Mouse (Mus musculus) thymus, postnatal 4 days (tissue): ENCODE measurements around the gene Mpzl2.

Experiments used
- DNase-seq: peaks from one replicate; pipeline ENCODE4 v3.0.0; 2021

Mpzl2 gene

GRCm38 (mm10) chr9:45039499-45039898, at the start of gene Mpzl2:
Gene Mpzl2 (plus strand): TSS chr9:45039799.
- DNase-seq: no peak

GRCm38 (mm10) chr9:44991821-44992220, 47.8 kb upstream of the Mpzl2 start:
- peak; percentile 12 for DNase-seq

GRCm38 (mm10) chr9:44992271-44992670, 47.3 kb upstream of the Mpzl2 start:
- no peak for DNase-seq

DNA sequence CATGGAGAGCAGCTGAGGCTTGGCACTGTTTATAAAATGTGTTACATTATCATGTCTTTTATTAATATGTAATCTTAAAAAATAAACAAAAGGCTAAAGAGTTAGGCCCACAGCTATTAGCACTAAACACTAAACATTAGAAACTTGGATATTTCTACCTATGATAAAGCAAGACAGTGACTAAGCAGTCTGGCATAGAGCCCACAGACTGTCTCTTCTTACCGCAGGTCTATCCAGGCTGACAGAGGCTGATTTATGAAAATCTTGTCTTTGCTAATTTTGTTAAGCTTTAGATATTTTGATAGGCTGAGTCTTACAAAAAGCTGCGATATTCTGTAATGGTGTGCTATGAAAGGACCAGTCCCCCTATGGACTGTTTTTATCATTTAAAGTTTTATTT, 46.3 kb upstream of the Mpzl2 start:
- DNase-seq: no peak

DNA sequence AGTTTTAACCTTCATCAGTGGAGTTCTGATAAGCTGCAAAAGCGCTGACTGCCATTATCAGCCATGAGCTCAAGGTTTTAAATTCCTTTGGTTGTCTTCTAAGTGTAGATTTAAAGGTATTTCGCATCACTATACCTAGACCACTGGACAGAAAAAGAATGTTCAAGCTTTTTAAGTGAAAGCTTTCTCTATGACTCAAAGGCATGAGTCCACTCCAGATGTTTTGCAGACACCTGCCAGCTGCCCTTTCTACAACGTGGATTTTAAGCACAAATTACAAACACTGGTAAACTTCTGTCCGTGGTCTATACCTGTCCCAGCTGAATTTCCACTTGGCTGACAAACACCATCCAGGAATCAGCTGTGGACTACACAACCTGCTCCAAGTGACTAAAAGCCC, 44.6 kb upstream of the Mpzl2 start:
- no peak for DNase-seq

GRCm38 (mm10) chr9:44996590-44996989, 43.0 kb upstream of the Mpzl2 start:
- DNase-seq: peak; percentile 53

GRCm38 (mm10) chr9:44998138-44998537, 41.5 kb upstream of the Mpzl2 start:
- peak; percentile 66 for DNase-seq

DNA sequence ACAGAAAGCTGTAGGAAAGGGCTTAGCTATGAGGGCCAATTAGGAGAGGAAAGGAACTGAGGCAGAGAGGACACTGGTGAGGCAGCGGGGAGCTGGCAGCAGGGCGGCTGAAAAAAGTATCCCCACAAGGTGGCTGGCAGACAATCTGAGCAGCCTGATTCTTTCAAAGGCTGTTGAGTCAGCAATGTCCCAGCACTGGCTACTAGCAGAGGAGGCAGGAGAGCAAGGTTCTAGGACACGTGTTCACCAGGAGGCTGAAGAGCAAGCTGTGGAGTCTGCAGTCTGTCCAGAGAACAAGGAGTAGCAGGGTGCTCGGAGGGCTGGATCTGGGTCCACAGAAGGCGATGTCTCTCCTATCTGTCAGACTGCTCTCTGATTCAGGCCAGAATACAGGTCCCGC, 40.4 kb upstream of the Mpzl2 start:
- DNase-seq: peak; percentile 67

DNA sequence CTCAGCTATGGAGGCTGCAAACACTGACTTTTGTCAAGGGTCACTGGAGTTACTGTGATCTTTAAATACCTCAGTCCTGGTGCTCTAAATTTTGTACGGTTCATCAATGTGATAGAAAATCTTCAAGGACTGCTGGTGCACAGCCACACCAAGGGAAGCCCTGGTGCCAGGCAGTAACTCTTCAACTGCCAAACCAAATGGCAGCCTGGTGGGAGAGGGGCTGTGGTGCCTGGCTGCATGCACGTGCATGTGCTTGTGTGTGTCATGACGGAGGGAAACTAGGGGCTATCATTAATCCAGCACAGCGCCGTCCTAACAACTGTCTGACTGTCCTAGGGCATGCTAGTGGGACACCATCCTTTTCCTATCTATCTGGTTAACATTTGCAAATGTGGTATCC, 39.8 kb upstream of the Mpzl2 start:
- DNase-seq: peak; percentile 47

DNA sequence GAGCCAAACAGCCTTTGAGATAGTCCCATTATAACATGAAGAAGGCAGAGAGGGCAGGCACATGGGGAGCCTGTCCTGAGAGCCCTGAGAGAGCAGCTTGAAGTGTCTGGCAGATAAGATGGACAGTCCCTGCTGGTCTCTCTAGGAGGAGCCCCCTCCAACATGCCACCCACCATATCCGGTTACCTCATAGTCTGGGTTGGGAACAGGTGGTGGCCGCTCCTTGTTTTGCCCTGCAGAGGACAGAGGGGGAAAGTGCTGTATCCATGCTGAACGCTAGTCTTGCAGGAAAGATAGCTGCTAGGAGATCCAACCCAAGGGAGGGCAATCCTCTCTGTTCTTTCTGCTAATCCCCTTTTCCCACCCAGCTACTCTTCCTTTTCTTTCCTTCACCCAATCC, 39.4 kb upstream of the Mpzl2 start:
- peak; percentile 25 for DNase-seq

DNA sequence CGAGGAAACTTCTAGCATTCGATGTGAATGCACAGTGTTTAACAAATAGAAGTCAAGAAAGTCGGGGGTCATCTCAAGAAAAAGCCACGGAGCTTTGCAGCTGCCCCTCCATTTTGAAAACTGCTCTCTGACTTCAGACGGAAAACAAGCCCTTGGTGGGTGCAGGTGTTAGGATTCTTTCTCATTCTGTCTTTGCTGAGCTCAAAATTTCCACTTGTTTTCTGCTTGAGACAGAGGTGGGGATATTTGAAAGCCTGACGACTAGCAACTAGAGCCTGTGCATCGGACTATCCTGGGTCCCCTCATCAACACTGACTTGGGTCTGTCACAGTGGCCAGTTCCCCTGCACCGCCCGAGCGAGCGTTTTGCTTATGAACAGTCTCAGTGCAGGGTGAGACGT, 32.2 kb upstream of the Mpzl2 start:
- DNase-seq: peak; percentile 58

DNA sequence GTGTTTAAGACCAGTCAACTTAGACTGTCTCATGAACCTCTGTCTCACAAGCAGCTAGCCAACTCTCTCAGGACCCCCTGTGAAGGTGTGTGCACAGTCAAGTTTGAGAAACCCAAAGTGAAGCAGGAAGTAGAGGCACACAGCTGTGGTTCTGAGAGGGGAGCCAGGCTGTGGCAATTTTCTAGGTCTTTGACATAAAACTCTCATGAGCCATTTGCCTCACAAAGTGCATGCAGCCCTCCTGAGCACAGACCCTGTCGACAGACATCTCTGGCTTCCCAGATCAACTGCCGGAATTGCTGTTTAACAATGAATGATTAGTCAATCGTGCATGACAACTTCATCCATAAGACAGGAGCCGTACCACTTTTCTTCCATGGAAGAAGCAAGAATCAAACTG, 31.3 kb upstream of the Mpzl2 start:
- peak; percentile 72 for DNase-seq

GRCm38 (mm10) chr9:45009180-45010078, 30.2 kb upstream of the Mpzl2 start, which contains the start of gene Cd3e:
Gene Cd3e (minus strand): TSS chr9:45009627.
- DNase-seq: peak; percentile 82

DNA sequence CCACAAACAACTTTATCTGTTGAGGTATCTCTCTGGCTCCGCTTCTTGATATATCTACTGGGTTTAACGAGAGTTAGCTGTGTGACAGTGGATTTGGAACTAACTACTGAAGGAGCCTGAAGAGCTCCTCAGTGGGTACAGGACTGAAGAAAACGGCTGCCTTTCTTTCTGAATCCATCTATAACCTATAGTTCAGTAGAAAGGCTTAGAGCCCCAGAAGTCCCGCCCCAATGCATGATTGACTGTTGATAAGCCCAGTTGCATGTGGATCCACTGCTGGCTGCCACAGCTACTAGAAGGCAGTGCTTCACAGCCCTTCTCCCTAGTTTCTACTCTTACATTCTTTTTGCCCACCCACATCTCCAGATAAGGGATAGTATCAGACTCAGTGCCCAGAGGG, 29.1 kb upstream of the Mpzl2 start:
- peak; percentile 83 for DNase-seq

DNA sequence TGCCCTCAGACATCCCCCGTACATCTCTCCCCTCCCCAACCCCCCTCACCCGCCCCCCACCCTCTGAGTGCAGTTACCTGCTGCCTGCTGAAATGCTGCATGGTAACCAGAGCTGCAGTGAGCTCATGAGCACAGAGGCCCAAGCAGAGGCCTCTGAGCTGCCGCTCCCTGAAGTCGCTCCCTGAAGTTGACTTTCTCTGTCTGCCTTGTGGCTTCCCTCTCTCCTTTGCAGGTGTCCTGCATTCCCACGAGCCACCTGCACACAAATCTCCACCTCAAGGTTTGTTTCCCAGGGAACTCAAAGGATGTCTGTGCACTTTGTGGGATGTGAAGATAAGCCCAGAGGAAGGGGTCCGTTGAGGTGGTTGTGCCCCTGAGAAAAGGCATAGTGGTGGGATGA, 28.3 kb upstream of the Mpzl2 start:
- DNase-seq: peak; percentile 54

GRCm38 (mm10) chr9:45014879-45015278, 24.7 kb upstream of the Mpzl2 start:
- DNase-seq: no peak

GRCm38 (mm10) chr9:45015841-45016240, 23.8 kb upstream of the Mpzl2 start:
- peak; percentile 49 for DNase-seq

DNA sequence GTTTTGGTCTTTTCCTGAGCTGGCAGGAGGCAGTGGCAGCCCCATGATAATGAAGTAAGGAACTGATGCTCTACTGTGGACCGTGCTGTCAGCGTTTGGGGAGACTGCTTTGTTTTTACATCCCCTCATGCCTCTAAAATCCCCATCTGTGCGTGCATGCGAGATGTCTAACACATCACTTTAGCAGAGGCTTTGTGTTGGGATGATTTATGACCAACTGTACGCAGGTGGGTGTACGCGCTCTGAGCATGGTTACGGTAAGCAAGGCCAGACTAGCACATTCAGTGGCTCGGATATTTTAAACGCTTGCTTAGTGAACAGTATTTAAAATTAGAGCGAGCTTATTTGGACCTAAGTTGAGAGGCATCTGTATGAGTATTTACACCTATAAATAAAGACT, 21.6 kb upstream of the Mpzl2 start:
- no peak for DNase-seq

GRCm38 (mm10) chr9:45022800-45023199, 16.8 kb upstream of the Mpzl2 start:
- DNase-seq: peak; percentile 75

- DNase-seq: no peak
Measured at GRCm38 (mm10) chr9:45023638-45024037, 16.0 kb upstream of the Mpzl2 start.

GRCm38 (mm10) chr9:45024187-45024586, 15.4 kb upstream of the Mpzl2 start:
- no peak for DNase-seq

DNA sequence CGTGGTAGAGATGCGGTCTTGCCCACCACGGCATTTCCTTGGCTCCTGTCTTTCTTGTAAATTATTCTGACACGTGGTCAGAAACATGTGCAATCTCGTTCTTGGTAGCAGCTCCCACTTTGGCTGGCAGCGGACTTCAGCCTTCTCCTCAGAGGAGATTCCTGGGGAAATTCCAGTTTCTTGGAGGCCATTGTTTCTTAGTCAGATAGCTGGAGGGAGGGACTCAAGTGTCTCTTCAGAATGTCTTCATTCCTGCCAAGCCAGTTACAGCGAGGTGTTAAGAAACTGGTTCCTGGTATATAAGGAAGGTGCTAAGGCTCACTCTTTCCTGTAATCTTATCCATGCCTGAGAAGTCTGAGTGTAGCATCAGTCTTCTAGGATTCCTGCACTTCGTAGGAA, 12.2 kb upstream of the Mpzl2 start:
- no peak for DNase-seq

DNA sequence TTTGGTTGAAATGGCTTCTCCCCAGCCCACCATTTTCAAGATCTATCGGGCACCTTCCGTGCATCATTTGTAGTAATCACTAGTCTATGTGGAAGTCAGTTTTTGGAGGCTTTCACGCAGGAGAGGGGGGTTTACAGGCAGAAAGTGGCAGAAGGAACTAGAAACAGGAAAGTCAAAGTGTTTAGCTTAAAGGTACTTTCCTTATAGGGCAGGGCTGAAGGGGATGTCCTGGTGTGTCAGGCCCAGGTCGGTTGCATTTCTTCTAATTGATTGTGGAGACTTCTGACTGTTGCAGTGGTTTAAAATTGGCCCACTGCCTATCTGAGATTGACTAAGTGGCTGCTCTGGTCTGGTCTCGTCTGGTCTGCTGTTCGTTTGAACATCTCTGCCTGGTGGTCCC, 9.3 kb upstream of the Mpzl2 start:
- DNase-seq: no peak

DNA sequence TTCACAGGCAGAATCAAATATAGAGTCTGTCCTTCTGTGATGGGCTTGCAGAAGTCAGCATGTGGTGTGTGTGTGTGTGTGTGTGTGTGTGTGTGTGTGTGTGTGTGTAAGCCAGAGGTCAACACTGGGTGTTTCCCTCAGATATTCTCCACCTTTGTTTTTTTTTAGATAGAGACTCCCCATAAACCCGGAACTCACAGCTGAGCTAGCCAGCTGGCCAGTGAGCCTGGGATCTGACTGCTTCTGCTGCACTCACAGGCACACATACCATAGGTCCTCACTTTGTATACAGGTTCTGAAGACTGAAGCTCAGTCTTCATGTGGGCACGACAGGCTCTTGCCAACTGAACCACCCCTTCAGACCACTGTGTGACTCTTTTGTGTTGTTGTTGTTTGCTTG, 7.3 kb upstream of the Mpzl2 start:
- DNase-seq: no peak

DNA sequence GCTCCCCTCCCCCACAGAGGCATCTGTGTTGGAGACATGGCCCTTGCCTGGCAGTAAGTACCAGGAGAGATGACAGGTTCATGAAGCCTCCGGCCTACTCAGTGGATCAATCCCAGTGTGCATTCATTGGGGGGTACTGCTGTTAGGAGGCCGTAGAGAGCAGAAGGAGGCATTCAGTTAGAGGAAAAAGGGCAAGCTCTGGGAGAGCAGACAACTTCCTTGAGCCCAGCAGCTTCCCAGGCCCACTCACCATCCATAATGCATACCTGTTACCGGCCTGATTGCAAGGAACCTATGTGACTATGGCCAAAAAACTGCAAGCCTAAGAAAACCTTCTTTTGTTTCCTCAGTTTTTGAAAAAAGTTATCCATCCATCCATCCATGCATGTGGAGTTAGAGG, 5.1 kb upstream of the Mpzl2 start:
- no peak for DNase-seq
